Mouse (Mus musculus) mouse embryonic stem cell (cell line): ENCODE results near the gene Btbd35f10.
"Not testable (repeated sequence)": the region's sequence is repeated elsewhere in the genome, so short reads cannot be mapped to it uniquely, and the experiment has no call there.

ENCODE experiments used
- in situ Hi-C, 2 experiments: fragments of 300-500 bp; cut with MboI; formaldehyde crosslinking; loops; 1 replicate in 1 of 2; 3 replicates in 1 of 2; pipeline ENCODE4 v1.14.3; 2019 to 2020; ENCODE audit warnings: low sequenced_read_pairs in 2 of 2, low pct_unique_long_range_greater_than_20kb in 1 of 2, mixed read lengths in 1 of 2; ENCODE audit not compliant: unreplicated experiment in 1 of 2

The Btbd35f10 gene

DNA sequence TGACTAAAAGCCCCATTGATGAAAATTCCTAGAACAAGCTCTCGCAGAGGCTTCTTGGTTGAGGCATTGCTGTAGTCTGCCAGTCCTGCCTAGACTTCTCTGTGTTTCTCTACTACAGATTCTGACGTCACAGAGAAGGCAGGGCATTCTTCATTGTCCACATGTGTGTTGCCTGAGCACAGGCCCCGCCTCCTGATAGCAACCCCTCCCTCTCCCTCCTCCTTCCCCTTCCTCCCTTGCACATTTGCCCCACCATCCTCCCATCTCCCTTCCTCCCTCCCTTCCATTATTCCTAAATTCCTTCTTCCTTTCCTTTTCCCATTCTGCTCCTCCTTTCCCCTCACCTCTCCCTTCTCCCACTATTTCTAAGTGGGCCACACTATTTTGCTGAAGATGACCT lies at the start of gene Btbd35f10:
TSS of gene Btbd35f10 (minus strand) at position 101 of the 400 bp plus-strand sequence.
- in situ Hi-C loops: not testable (repeated sequence)
